Mouse (Mus musculus) lung, adult 2 months (tissue): ENCODE measurements around the gene Ino80b. TPM values are rescaled to one million over a fixed set of nuclear protein-coding genes. Genes with fewer than 3 reads are reported as not detected.
"Not testable (repeated sequence)": the region's sequence is repeated elsewhere in the genome, so short reads cannot be mapped to it uniquely, and the experiment has no call there.

Experiments used
- DNase-seq: peaks from one replicate; pipeline ENCODE4 v3.0.0; 2022
- H3K4me1 ChIP-seq: fragments of 200-500 bp; 2 replicates; pipeline ENCODE4 v1.6.1; 2011; ENCODE audit warnings: low read length; ENCODE audit not compliant: control insufficient read depth, insufficient read depth
- H3K4me3 ChIP-seq: fragments of 200-500 bp; replicated peaks from 2 replicates; pipeline ENCODE3; 2011; ENCODE audit warnings: low read depth, mild to moderate bottlenecking, control low read depth, low read length; ENCODE audit errors: extremely low read depth
- CTCF ChIP-seq: fragments of 200-500 bp; IDR thresholded peaks from 2 replicates; pipeline ENCODE4 v1.5.1; 2011; ENCODE audit warnings: mild to moderate bottlenecking, low read length, control low read depth; ENCODE audit not compliant: insufficient read depth
- POLR2A ChIP-seq: fragments of 200-500 bp; IDR thresholded peaks from 2 replicates; pipeline ENCODE4 v1.6.1; 2011; ENCODE audit warnings: low read depth, mild to moderate bottlenecking, control low read depth, low read length, borderline replicate concordance; ENCODE audit errors: extremely low read depth
- WGBS: fragments of 180-500 bp; shearing (Covaris S2); methylation state at CpG from one replicate; pipeline ENCODE4 v1.1.7; 2018; 5-methylcytosine and 5-hydroxymethylcytosine counted together
- polyA plus RNA-seq: library from polyadenylated mRNA; depleted of rRNA; stranded (reverse); fragments of >200 nt; gene quantifications from 2 replicates; pipeline ENCODE4 v1.2.3, GENCODE M21; 2012

Gene Ino80b
- polyA plus RNA-seq, 1 experiment: 37.0 TPM

DNA sequence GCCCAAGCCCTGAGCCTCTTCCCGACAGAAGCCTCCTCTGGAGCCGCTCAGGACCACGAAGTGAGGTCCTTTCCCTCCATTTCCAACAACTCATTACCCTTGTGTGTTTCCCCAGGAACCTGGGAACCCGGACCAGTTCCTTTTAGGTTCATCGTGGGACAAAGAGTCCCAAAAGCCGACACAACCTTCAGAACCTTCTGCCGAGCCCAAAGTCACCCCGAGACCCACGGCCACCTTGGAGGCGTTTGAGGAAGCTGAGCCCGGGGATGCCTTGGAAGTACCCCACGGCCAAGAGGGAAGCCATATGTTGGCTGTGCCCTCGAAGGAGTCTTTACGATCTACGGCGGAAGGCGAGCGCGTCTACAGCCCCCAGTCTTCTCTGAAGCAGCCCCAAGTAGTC is 36.2 kb upstream of the Ino80b start:
- DNase-seq: no peak
- no peak for TF ChIP-seq POLR2A
- TF ChIP-seq CTCF: no peak
- Histone ChIP-seq H3K4me1 (no peaks in the 10 kb centered on the region; the same call in 1 of the 2 replicates), H3K4me3 (no peak overlapping the region)
- WGBS: 17% methylated on average over 19 of the region's 19 CpGs

GRCm38 (mm10) chr6:83159456-83159855 is 34.2 kb upstream of the Ino80b start:
- H3K4me3 ChIP-seq, DNase-seq, H3K4me1 ChIP-seq: not testable (repeated sequence)
- 14% methylated on average over 3 of the region's 3 CpGs for WGBS

DNA sequence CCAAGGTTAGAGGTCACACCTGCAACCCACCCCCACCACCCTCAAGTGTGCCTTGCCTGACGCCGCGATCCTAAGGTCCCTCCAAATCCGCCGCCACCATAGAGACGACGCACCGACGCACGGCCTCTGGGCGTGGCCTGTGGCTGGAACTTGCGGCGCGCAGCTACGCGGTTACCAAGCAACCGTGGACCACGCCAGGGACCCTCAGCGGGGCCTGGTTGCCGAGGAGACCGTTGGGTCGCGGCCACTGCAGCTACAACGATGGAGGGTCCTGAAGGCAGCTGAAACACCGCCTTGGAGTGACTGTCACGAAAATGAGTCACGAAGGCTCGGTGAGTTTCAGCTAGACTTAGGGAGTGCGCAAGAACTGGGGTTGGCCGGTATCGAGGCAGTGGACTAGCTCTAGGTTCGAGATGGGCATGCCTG is 31.0 kb upstream of the Ino80b start, which contains the start of the genes Wdr54 and 1700003E16Rik:
Wdr54 (minus strand) TSS at position 139 of the 426 bp plus-strand sequence.
1700003E16Rik (plus strand) TSS at position 146 of the 426 bp plus-strand sequence.
- no peak for TF ChIP-seq POLR2A
- TF ChIP-seq CTCF: no peak
- Histone ChIP-seq H3K4me1 (no peaks in the 10 kb centered on the region), H3K4me3 (peak within 1 kb of the TSS; percentile 54)
- peak; percentile 54 for DNase-seq
- 1% methylated on average over 32 of the region's 32 CpGs for whole genome bisulfite sequencing

- no peaks in the 10 kb centered on the region for H3K4me1 ChIP-seq
- 8% methylated on average over 23 of the region's 23 CpGs for WGBS
- peak overlapping the region; percentile 54 for H3K4me3 ChIP-seq
- DNase-seq: no peak
- no peak for TF ChIP-seq POLR2A
- TF ChIP-seq CTCF: no peak
Measured at GRCm38 (mm10) chr6:83155552-83156238, 30.5 kb upstream of the Ino80b start.

GRCm38 (mm10) chr6:83153485-83153884 is 28.3 kb upstream of the Ino80b start:
- TF ChIP-seq POLR2A: no peak
- no peak for TF ChIP-seq CTCF
- no peak overlapping the region for H3K4me3 ChIP-seq
- DNase-seq: no peak
- no peaks in the 10 kb centered on the region for H3K4me1 ChIP-seq
- 64% methylated on average over 5 of the region's 5 CpGs for WGBS

GRCm38 (mm10) chr6:83153038-83153437 is 27.8 kb upstream of the Ino80b start:
- Histone ChIP-seq H3K4me3 (no peak overlapping the region), H3K4me1 (no peaks in the 10 kb centered on the region)
- WGBS: 85% methylated on average over 12 of the region's 12 CpGs
- DNase-seq: no peak
- TF ChIP-seq POLR2A (no peak), CTCF (no peak)

DNA sequence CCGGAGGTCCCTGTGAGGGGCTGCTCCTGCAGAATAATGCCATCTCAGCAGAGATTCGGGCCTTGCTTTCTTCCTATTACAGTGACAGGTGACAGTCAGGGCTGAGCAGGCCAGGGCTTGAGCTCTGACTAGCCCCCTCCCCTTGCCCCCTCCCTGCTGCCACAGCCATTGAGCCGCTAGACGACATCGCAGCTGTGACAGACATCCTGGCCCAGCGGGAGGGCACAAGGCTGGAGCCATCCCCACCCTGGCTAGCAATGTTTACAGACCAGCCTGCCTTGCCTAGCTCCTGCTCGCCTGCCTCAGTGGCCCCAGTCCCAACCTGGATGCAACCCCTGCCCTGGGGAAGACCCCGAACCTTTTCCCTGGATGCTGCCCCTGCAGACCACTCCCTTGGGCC is 26.5 kb upstream of the Ino80b start:
- H3K4me3 ChIP-seq: no peak overlapping the region
- no peak for TF ChIP-seq CTCF
- TF ChIP-seq POLR2A: no peak
- no peaks in the 10 kb centered on the region for H3K4me1 ChIP-seq
- no peak for DNase-seq
- WGBS: 53% methylated on average over 8 of the region's 8 CpGs

DNA sequence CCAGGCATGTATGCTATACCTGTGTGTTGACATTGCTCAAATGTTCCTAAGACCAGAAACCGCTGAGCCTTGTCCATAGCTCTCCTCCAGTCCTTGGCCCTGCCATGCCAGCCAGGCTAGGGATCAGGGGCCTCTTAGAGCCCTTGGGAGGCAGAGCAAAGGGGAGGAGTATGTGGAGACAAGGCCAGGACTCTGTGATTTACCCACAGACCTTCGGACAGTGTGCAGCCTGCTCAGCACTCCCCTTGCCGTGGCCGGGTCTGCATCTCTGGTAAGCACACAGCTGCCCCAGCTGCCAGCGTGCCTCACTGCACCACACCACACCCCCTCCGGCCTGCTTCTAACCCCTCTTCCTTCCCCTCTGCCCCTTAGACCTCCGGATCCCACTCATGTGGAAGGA is 22.0 kb upstream of the Ino80b start:
- Histone ChIP-seq H3K4me1 (no peaks in the 10 kb centered on the region), H3K4me3 (no peak overlapping the region)
- WGBS: 58% methylated on average over 7 of the region's 7 CpGs
- TF ChIP-seq POLR2A (no peak), CTCF (no peak)
- no peak for DNase-seq

DNA sequence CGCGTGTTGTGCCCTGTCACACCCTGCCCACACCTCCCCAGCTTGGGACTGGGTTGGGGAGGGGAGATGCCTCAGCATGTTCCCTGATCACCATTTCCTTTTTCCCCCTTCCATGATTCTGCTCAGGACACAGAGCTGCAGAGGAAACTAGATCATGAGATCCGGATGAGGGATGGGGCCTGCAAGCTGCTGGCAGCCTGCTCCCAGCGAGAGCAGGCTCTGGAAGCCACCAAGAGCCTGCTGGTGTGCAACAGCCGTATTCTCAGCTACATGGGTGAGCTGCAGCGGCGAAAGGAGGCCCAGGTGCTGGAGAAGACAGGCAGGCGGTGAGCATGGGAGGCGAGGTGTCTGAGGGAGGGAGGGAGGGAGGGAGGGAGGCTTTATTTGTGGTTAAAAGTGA is 20.6 kb upstream of the Ino80b start:
- Histone ChIP-seq H3K4me1 (no peaks in the 10 kb centered on the region), H3K4me3 (no peak overlapping the region)
- 65% methylated on average over 9 of the region's 9 CpGs for WGBS
- TF ChIP-seq POLR2A (no peak), CTCF (no peak)
- DNase-seq: no peak

DNA sequence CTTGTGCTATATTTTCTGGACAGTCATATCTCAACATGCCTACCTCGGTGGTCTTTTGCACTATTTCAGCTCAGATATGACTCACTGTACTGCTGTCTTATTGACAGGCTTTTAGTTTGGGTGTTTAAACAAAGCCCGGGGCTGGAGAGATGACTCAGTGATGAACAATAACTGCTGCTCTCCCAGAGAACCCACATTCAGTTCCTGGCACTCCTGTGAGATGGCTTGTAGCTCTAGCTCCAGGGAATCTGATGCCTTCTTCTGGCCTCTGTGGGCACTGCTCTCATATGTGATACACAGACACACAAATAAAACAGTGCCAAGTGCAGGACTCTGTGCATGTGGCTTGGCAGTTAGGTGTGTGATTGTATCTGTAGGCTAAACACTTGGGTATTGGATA is 20.0 kb upstream of the Ino80b start:
- DNase-seq: no peak
- no peak overlapping the region for H3K4me3 ChIP-seq
- H3K4me1 ChIP-seq: no peaks in the 10 kb centered on the region
- TF ChIP-seq POLR2A: no peak
- TF ChIP-seq CTCF: no peak
- WGBS: 37% methylated on average over 2 of the region's 2 CpGs
